Mouse (Mus musculus) liver, embryonic 14.5 days (tissue): ENCODE measurements around the gene Ifna2. TPM values are rescaled to one million over a fixed set of nuclear protein-coding genes. Genes with fewer than 3 reads are reported as not detected.

Experiments
- ATAC-seq: fragments of 200-750 bp; cut with Nextera tagmentation; 2 replicates; pipeline ENCODE4 v1.8.0; 2017; ENCODE audit warnings: moderate number of reproducible peaks, mild to moderate bottlenecking, moderate library complexity; ENCODE audit not compliant: insufficient read depth
- DNase-seq, 3 experiments: peaks; one replicate each; pipeline ENCODE4 v3.0.0-alpha.2; 2012 to 2013; ENCODE audit warnings: low read depth in 3 of 3, low spot score in 3 of 3
- H3K27ac ChIP-seq: fragments of 300-500 bp; sonication (generic); 2 replicates; pipeline ENCODE4 v1.5.1; 2014; ENCODE audit warnings: moderate library complexity, mild to moderate bottlenecking, control low read depth, inconsistent platforms
- H3K27me3 ChIP-seq: fragments of 300-500 bp; sonication (generic); 2 replicates; pipeline ENCODE4 v1.6.1; 2014; ENCODE audit warnings: mild to moderate bottlenecking, low read length, moderate library complexity; ENCODE audit not compliant: control insufficient read depth, insufficient read depth
- H3K36me3 ChIP-seq: fragments of 300-500 bp; sonication (generic); replicated peaks from 2 replicates; pipeline ENCODE4 v1.6.1; 2014; ENCODE audit warnings: low read depth; ENCODE audit not compliant: control insufficient read depth, insufficient read depth
- H3K4me1 ChIP-seq, 2 experiments: fragments of 200-500 bp in 1 of 2; fragments of 300-500 bp in 1 of 2; sonication (generic) in 1 of 2; replicated peaks; 2 replicates each; pipeline ENCODE4 v1.6.1; 2012 to 2014; ENCODE audit warnings: antibody characterized with exemption in 1 of 2, inconsistent platforms in 1 of 2, low read length in 1 of 2; ENCODE audit not compliant: control insufficient read depth in 2 of 2, insufficient read depth in 2 of 2
- H3K4me2 ChIP-seq: fragments of 300-500 bp; sonication (generic); 2 replicates; pipeline ENCODE4 v1.6.1; 2014; ENCODE audit warnings: low read depth, mild to moderate bottlenecking, control low read depth, moderate library complexity
- H3K4me3 ChIP-seq, 2 experiments: fragments of 200-500 bp in 1 of 2; fragments of 300-500 bp in 1 of 2; sonication (generic) in 1 of 2; 2 replicates each; pipeline ENCODE4 v1.5.1; 2012 to 2014; ENCODE audit warnings: low read depth in 2 of 2, low read length in 2 of 2, mild to moderate bottlenecking in 2 of 2, control low read depth in 1 of 2, inconsistent platforms in 1 of 2, moderate library complexity in 1 of 2; ENCODE audit not compliant: insufficient read depth in 1 of 2
- H3K9ac ChIP-seq: fragments of 300-500 bp; sonication (generic); replicated peaks from 2 replicates; pipeline ENCODE4 v1.6.1; 2014; ENCODE audit warnings: mild to moderate bottlenecking, control low read depth, moderate library complexity
- H3K9me3 ChIP-seq: fragments of 300-500 bp; sonication (generic); 2 replicates; pipeline ENCODE4 v1.6.1; 2016; ENCODE audit warnings: low read length, mixed read lengths; ENCODE audit not compliant: control insufficient read depth
- CTCF ChIP-seq: IDR thresholded peaks from 2 replicates; pipeline ENCODE4 v1.5.1; 2016; ENCODE audit warnings: antibody characterized with exemption, low read depth, control low read depth
- EP300 ChIP-seq: IDR thresholded peaks from 2 replicates; pipeline ENCODE4 v1.6.1; 2016; ENCODE audit warnings: antibody characterized with exemption, low read depth
- WGBS: fragments of 180-500 bp; shearing (Covaris S2); extraction: QIAGEN DNeasy Blood & Tissue Kit; methylation state at CpG from one replicate; pipeline ENCODE4 v1.1.7; 2014; ENCODE audit not compliant: insufficient replicate concordance; 5-methylcytosine and 5-hydroxymethylcytosine counted together
- polyA plus RNA-seq, 2 experiments: library from polyadenylated mRNA; depleted of rRNA in 1 of 2; stranded (reverse) in 1 of 2; unstranded in 1 of 2; fragments of >200 nt; fragmentation: Nextera tagmentation in 1 of 2; extraction: Ambion mirVana in 1 of 2; gene quantifications; 2 replicates each; pipeline versions ENCODE4 v1.2.1 to v1.2.3; 2012 to 2014

Gene Ifna2
- polyA plus RNA-seq, 2 experiments: not detected

DNA sequence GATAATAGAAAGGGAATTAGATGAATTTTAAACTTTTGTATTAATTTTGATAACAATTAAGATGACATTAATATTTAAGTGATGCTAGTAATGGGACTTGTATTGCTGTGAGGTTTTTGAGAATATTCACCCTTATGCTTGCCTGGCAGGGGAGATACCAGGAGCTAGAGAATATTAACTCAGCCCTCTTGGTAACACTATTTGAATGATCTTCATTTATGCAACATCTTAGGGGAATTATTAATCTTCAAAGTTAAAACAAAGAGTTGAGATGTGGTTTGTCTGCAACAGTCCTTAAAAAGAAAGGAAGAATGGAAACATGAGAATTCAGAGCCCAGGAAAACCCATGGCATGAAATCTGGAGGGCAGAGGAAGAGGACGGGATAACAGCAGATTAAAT lies 15.6 kb upstream of the Ifna2 start:
- Histone ChIP-seq H3K36me3 (no peaks in the 10 kb centered on the region), H3K9ac (no peak overlapping the region), H3K27ac (no peak overlapping the region), H3K9me3 (no peaks in the 10 kb centered on the region), H3K27me3 (no peaks in the 10 kb centered on the region), H3K4me1 (no peaks in the 10 kb centered on the region), H3K4me3 (no peak overlapping the region), H3K4me2 (no peak overlapping the region)
- no peak for DNase-seq
- WGBS: 56% methylated on average over 1 of the region's 1 CpGs
- no peak for ATAC-seq
- TF ChIP-seq CTCF (no peak), EP300 (no peak)

DNA sequence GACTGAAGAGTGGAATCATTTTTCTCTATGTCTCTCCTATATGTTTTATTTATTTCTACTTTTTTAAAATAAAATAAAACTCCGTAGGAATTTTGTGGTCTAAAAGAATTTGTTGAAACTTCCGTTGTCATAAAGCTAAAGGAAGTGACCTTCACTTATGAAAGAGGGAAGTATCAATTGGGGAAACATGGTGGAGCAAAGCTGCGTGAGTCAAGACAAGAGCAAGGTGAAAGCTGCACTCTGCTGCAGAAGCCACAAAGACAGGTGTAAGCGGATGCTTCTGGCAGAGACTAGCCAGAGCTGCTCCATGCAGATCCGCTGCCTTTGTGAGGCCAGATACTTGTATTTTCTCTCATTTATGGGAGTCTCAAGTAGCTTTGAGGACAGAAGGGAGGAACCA lies 15.1 kb upstream of the Ifna2 start:
- ATAC-seq (no peak), DNase-seq (no peak)
- Histone ChIP-seq H3K4me3 (no peak overlapping the region), H3K36me3 (no peaks in the 10 kb centered on the region), H3K9me3 (no peaks in the 10 kb centered on the region), H3K27ac (no peak overlapping the region), H3K9ac (no peak overlapping the region), H3K4me2 (no peak overlapping the region), H3K27me3 (no peaks in the 10 kb centered on the region), H3K4me1 (no peaks in the 10 kb centered on the region)
- no peak for TF ChIP-seq CTCF
- TF ChIP-seq EP300: no peak
- WGBS: 42% methylated on average over 5 of the region's 5 CpGs

DNA sequence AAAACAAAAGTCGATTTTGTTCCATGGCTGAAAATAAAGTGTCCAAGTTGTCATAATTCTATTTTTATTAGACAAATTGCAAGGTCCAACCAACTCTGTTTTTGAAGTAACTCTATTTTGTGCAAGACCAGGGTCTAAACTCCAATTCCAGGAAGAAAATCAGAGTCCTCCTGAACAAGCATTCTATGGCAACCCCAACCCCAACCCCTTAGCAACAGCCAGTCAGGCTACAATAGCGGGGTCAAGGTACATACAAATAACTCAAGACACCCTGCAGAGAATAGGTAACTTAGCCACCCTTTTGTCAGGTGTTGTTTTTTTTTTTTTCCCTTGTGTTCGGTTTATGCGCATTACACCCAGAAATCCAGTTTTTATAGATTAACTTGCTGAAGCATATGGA lies 14.0 kb upstream of the Ifna2 start:
- no peak overlapping the region for H3K9ac ChIP-seq
- 63% methylated on average over 4 of the region's 4 CpGs for WGBS
- ATAC-seq: no peak
- no peak overlapping the region for H3K4me2 ChIP-seq
- H3K9me3 ChIP-seq: no peaks in the 10 kb centered on the region
- H3K36me3 ChIP-seq: no peaks in the 10 kb centered on the region
- no peak overlapping the region for H3K4me3 ChIP-seq
- no peaks in the 10 kb centered on the region for H3K4me1 ChIP-seq
- DNase-seq: no peak
- TF ChIP-seq EP300 (no peak), CTCF (no peak)
- H3K27me3 ChIP-seq: no peaks in the 10 kb centered on the region
- H3K27ac ChIP-seq: no peak overlapping the region

DNA sequence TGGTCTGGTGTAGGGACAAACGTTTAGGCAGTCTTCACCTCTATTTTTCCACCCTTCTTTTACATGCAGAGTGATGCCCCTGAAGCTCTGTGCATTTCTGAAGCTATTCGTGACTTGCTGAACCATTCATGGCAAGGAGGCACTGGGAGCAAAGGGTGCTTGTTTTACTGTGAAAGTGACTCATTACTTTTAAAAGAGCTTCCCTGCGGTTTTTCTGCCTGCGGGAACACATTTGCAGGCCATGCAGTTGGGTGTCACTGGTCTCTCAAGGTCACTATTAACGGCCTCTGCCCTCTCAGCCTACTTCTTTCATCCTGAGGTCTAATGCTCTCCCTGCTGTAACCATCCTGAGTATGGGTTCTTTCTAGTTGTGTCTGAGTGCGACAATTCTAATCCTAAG lies 13.4 kb upstream of the Ifna2 start:
- H3K4me2 ChIP-seq: no peak overlapping the region
- H3K4me1 ChIP-seq: no peaks in the 10 kb centered on the region
- ATAC-seq (no peak), DNase-seq (no peak)
- TF ChIP-seq CTCF (no peak), EP300 (no peak)
- WGBS: 43% methylated on average over 6 of the region's 6 CpGs
- no peaks in the 10 kb centered on the region for H3K36me3 ChIP-seq
- H3K9ac ChIP-seq: no peak overlapping the region
- no peaks in the 10 kb centered on the region for H3K9me3 ChIP-seq
- H3K27ac ChIP-seq: no peak overlapping the region
- H3K4me3 ChIP-seq: no peak overlapping the region
- H3K27me3 ChIP-seq: no peaks in the 10 kb centered on the region

DNA sequence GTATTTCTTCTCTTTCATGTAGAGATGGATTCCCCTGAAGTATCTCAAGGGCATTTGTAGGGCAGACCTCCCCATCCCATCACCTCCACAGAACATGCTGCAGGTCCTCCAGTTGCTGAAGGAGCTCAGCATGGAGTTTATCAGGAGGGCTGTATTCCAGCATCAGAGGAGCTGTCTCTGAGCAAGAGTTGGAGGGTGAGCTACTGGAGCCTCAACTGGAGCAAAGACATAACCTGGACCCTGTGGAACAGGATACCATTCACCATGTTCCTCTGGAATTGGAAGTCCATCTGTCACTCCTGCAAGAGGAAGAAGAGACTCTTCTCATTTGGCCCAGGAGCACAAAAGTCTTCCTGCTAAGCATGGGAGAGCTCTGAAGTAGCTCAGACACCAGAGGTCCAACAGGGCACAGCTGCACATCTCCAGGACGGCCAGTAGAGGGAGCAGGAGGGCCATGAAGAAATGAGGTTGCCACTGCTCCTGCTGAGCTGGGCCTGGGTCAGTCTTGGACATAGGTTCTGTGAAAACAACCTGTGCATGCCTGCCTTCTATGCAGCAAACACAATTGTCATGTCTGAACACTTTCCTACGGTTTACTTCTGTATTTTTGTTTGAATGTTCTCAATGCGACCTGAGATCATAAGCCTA lies 12.6 kb upstream of the Ifna2 start:
- Histone ChIP-seq H3K27me3 (no peaks in the 10 kb centered on the region), H3K9me3 (no peaks in the 10 kb centered on the region), H3K9ac (no peak overlapping the region), H3K4me2 (no peak overlapping the region), H3K36me3 (no peaks in the 10 kb centered on the region), H3K4me1 (no peaks in the 10 kb centered on the region), H3K27ac (no peak overlapping the region), H3K4me3 (no peak overlapping the region)
- DNase-seq (peak; percentile 17 to 38 (median 23)), ATAC-seq (peak; percentile 68; the same call in 1 of the 2 replicates)
- 17% methylated on average over 3 of the region's 3 CpGs for WGBS
- TF ChIP-seq EP300: no peak
- peak; percentile 98 for TF ChIP-seq CTCF
